Mouse (Mus musculus) limb, embryonic 13.5 days (tissue): ENCODE data around the gene Esyt1. TPM values are rescaled to one million over a fixed set of nuclear protein-coding genes. Genes with fewer than 3 reads are reported as not detected.
"Not testable (repeated sequence)": the region's sequence is repeated elsewhere in the genome, so short reads cannot be mapped to it uniquely, and the experiment has no call there.

ENCODE experiments used
- ATAC-seq: fragments of 200-750 bp; cut with Nextera tagmentation; 2 replicates; pipeline ENCODE4 v1.8.0; 2017; ENCODE audit warnings: low read depth, moderate number of reproducible peaks, moderate TSS enrichment; ENCODE audit not compliant: low FRiP score
- H3K27ac ChIP-seq: fragments of 300-500 bp; sonication (generic); 2 replicates; pipeline ENCODE4 v1.5.1; 2015; ENCODE audit warnings: inconsistent platforms, mild to moderate bottlenecking, moderate library complexity
- H3K27me3 ChIP-seq: fragments of 300-500 bp; sonication (generic); 2 replicates; pipeline ENCODE4 v1.6.1; 2015; ENCODE audit warnings: mild to moderate bottlenecking, inconsistent platforms
- H3K36me3 ChIP-seq: fragments of 300-500 bp; sonication (generic); 2 replicates; pipeline ENCODE4 v1.6.1; 2015; ENCODE audit warnings: inconsistent platforms, mild to moderate bottlenecking, moderate library complexity
- H3K4me1 ChIP-seq: fragments of 300-500 bp; sonication (generic); 2 replicates; pipeline ENCODE4 v1.6.1; 2015; ENCODE audit warnings: inconsistent platforms
- H3K4me2 ChIP-seq: fragments of 300-500 bp; sonication (generic); replicated peaks from 2 replicates; pipeline ENCODE4 v1.6.1; 2015; ENCODE audit warnings: inconsistent platforms, mild to moderate bottlenecking, moderate library complexity
- H3K4me3 ChIP-seq: fragments of 300-500 bp; sonication (generic); 2 replicates; pipeline ENCODE4 v1.5.1; 2015; ENCODE audit warnings: moderate library complexity, mild to moderate bottlenecking, inconsistent platforms
- H3K9ac ChIP-seq: fragments of 300-500 bp; sonication (generic); 2 replicates; pipeline ENCODE4 v1.6.1; 2015; ENCODE audit warnings: mild to moderate bottlenecking, inconsistent platforms
- H3K9me3 ChIP-seq: fragments of 300-500 bp; sonication (generic); 2 replicates; pipeline ENCODE4 v1.6.1; 2016; ENCODE audit warnings: inconsistent platforms
- WGBS: fragments of 180-500 bp; shearing (Covaris S2); methylation state at CpG from one replicate; pipeline ENCODE4 v1.1.7; 2015; 5-methylcytosine and 5-hydroxymethylcytosine counted together
- polyA plus RNA-seq: library from polyadenylated mRNA; unstranded; fragments of >200 nt; fragmentation: Nextera tagmentation; extraction: Ambion mirVana; gene quantifications from 2 replicates; pipeline ENCODE4 v1.2.1, GENCODE M21; 2015

Gene Esyt1
- polyA plus RNA-seq = 24.0 and 28.0 TPM in 2 replicates

- peak within 1 kb of the TSS; percentile 82 for H3K27ac ChIP-seq
These were observed at the start of gene Esyt1 for GRCm38 (mm10) chr10:128525671-128526308. Gene Esyt1 (minus strand): TSS chr10:128525871.

GRCm38 (mm10) chr10:128575063-128575462 lies 49.4 kb upstream of the Esyt1 start:
- H3K9ac ChIP-seq = no peak overlapping the region

More at GRCm38 (mm10) chr10:128525671-128526308, at the start of gene Esyt1:
- H3K4me2 ChIP-seq = peak within 1 kb of the TSS; percentile 99
- H3K4me1 ChIP-seq = peaks cover 17% of the 10 kb centered on the region
- peaks cover 32% of the 10 kb centered on the region for H3K27me3 ChIP-seq
- H3K9ac ChIP-seq = peak within 1 kb of the TSS; percentile 81
- peak within 1 kb of the TSS; percentile 82 for H3K4me3 ChIP-seq
- H3K36me3 ChIP-seq = peaks cover 14% of the 10 kb centered on the region
- WGBS = under 1% methylated on average over 37 of the region's 37 CpGs
- H3K9me3 ChIP-seq = no peaks in the 10 kb centered on the region
- peak; percentile 99 for ATAC-seq

DNA sequence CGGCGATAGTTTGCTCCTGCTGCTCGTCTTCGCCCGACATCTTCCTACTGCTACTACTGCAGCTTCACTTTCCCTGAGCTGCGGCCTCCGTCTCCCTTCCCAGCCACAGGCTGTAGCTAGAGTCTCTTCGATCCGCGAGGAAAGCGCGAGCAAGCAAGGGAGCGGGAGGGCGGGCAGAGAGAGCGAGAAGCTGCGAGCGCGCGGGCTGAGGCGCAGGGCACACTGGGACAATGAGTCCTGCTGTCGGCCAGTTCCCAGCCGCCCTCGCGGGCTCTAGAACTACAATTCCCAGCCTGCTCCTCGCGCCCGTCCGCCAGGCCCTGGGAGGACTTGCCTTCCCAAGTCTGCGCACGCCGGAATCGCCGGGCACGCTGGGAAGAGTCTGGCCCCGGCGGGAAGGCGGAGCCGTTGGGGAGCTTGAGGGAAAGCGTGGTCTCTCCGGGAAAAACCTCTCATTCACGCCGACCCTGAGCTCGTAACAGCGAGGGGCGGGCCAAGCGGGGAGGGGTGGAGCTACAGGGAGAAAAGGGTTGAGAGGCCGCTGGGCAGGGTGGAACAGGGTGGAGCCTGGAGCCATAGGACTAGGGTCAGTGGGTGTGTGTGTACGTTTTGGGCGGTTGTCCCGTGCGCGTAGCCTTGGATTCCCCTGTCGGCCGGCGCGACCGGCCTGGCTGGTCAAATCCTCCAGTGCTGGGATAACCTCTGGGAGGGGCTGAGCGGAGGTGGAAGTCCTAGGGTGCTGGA lies 40.3 kb upstream of the Esyt1 start, which contains the start of gene Pa2g4:
TSS of gene Pa2g4 (minus strand) at position 200 of the 744 bp plus-strand sequence.
- H3K27ac ChIP-seq = peak within 1 kb of the TSS; percentile 93
- H3K9ac ChIP-seq = peak within 1 kb of the TSS; percentile 97
- H3K36me3 ChIP-seq = peaks cover 31% of the 10 kb centered on the region
- under 1% methylated on average over 58 of the region's 58 CpGs for WGBS
- H3K4me3 ChIP-seq = peak within 1 kb of the TSS; percentile 94
- peaks cover 15% of the 10 kb centered on the region for H3K4me1 ChIP-seq
- H3K9me3 ChIP-seq = no peaks in the 10 kb centered on the region
- peak; percentile 99 for ATAC-seq
- no peaks in the 10 kb centered on the region for H3K27me3 ChIP-seq
- peak within 1 kb of the TSS; percentile 96 for H3K4me2 ChIP-seq

More at GRCm38 (mm10) chr10:128575063-128575462, 49.4 kb upstream of the Esyt1 start:
- H3K4me1 ChIP-seq = no peaks in the 10 kb centered on the region
- no peaks in the 10 kb centered on the region for H3K27me3 ChIP-seq
- H3K4me2 ChIP-seq = no peak overlapping the region
- no peak overlapping the region for H3K4me3 ChIP-seq
- no peak overlapping the region for H3K27ac ChIP-seq
- WGBS = 90% methylated on average over 2 of the region's 2 CpGs
- peaks cover 14% of the 10 kb centered on the region for H3K36me3 ChIP-seq
- ATAC-seq = no peak
- H3K9me3 ChIP-seq = peaks cover 3% of the 10 kb centered on the region; the same call in 1 of the 2 replicates

GRCm38 (mm10) chr10:128565206-128565787 lies 39.6 kb upstream of the Esyt1 start:
- under 1% methylated on average over 46 of the region's 46 CpGs for WGBS
- peaks cover 38% of the 10 kb centered on the region for H3K36me3 ChIP-seq
- H3K27me3 ChIP-seq = no peaks in the 10 kb centered on the region
- no peaks in the 10 kb centered on the region for H3K9me3 ChIP-seq
- H3K4me1 ChIP-seq = peaks cover 15% of the 10 kb centered on the region
- peak overlapping the region; percentile 96 for H3K4me2 ChIP-seq
- H3K27ac ChIP-seq = peak overlapping the region; percentile 92
- H3K4me3 ChIP-seq = peak overlapping the region; percentile 94
- H3K9ac ChIP-seq = peak overlapping the region; percentile 97
- peak; percentile 34 for ATAC-seq

DNA sequence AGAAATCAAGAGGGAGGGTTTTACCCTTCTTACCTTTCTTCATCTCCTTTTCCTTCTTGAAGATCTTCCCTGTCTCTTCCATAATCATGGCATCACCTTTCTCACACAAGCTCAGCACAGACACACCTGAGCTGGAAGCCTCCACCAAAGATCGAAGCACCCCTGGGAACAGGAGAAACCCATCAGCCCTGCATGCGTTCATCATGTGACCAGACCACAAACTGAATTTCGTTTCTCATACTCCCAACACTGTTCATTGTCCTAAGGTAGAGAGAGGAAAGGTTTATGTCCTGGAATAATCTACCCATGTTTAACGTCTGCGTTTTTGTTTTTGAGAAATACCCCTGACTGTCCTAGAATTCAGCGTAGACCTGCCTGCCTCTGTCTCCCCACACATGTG lies 37.9 kb upstream of the Esyt1 start:
- Histone ChIP-seq H3K27ac (no peak overlapping the region), H3K4me2 (peak overlapping the region; percentile 96), H3K4me3 (peak overlapping the region; percentile 94)

GRCm38 (mm10) chr10:128556963-128557362 lies 31.3 kb upstream of the Esyt1 start:
- H3K4me3 ChIP-seq = no peak overlapping the region
- H3K27ac ChIP-seq = no peak overlapping the region
- ATAC-seq = no peak
- H3K27me3 ChIP-seq = no peaks in the 10 kb centered on the region
- WGBS = 61% methylated on average over 6 of the region's 6 CpGs
- H3K4me2 ChIP-seq = no peak overlapping the region
- peaks cover 51% of the 10 kb centered on the region for H3K36me3 ChIP-seq
- no peaks in the 10 kb centered on the region for H3K9me3 ChIP-seq
- no peaks in the 10 kb centered on the region for H3K4me1 ChIP-seq
- no peak overlapping the region for H3K9ac ChIP-seq

More for the DNA sequence above, 37.9 kb upstream of the Esyt1 start:
- peaks cover 55% of the 10 kb centered on the region for H3K36me3 ChIP-seq
- no peaks in the 10 kb centered on the region for H3K9me3 ChIP-seq
- 92% methylated on average over 6 of the region's 6 CpGs for WGBS
- no peaks in the 10 kb centered on the region for H3K27me3 ChIP-seq
- peak overlapping the region; percentile 53 for H3K9ac ChIP-seq
- peaks cover 15% of the 10 kb centered on the region for H3K4me1 ChIP-seq
- no peak for ATAC-seq

DNA sequence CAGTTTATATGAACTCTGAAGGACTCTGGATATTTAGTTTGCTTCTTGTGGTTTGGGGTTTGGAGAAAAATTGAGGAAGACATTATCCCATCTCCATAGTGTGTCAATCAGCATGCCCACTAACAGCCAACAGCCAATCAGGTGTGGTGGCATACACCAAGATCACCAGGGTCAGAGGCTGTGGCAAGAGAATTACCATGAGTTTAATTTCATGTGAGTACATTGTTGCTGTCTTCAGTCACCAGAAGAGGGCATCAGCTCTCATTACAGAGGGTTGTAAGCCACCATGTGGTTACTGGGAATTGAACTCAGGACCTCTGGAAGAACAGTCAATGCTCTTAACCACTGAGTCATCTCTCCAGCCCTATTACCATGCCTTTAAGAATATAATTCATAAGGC lies 30.6 kb upstream of the Esyt1 start:
- H3K4me2 ChIP-seq = no peak overlapping the region
- no peaks in the 10 kb centered on the region for H3K4me1 ChIP-seq
- no peak for ATAC-seq
- H3K9me3 ChIP-seq = no peaks in the 10 kb centered on the region
- no peak overlapping the region for H3K27ac ChIP-seq
- H3K27me3 ChIP-seq = no peaks in the 10 kb centered on the region
- H3K36me3 ChIP-seq = peaks cover 44% of the 10 kb centered on the region
- no peak overlapping the region for H3K4me3 ChIP-seq
- H3K9ac ChIP-seq = no peak overlapping the region

DNA sequence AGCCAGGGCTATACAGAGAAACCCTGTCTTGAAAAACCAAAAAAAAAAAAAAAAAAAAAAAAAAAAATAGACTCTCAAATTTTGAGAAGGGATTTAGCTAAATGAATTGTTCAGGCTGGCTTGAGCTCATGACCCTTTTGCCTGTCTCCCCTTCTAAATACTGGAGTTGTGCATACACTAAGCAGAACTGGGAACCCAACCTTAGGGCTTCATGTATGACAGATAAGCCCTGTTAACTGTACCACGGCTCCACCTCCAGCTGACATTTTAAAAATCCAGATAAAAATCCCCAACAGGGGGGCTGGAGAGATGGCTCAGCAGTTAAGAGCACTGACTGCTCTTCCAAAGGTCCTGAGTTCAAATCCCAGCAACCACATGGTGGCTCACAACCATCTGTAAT lies 29.9 kb upstream of the Esyt1 start:
- not testable (repeated sequence) for ATAC-seq
- WGBS = 89% methylated on average over 1 of the region's 1 CpGs

GRCm38 (mm10) chr10:128550144-128550823 lies 24.6 kb upstream of the Esyt1 start:
- not testable (repeated sequence) for H3K27ac ChIP-seq, H3K36me3 ChIP-seq, H3K4me2 ChIP-seq, H3K9me3 ChIP-seq, ATAC-seq, H3K27me3 ChIP-seq, H3K4me3 ChIP-seq, H3K9ac ChIP-seq
- H3K4me1 ChIP-seq = peaks cover 16% of the 10 kb centered on the region
- 90% methylated on average over 11 of the region's 11 CpGs for WGBS

More for the DNA sequence above, 29.9 kb upstream of the Esyt1 start:
- H3K9me3 ChIP-seq, H3K9ac ChIP-seq, H3K27me3 ChIP-seq, H3K27ac ChIP-seq, H3K4me1 ChIP-seq, H3K4me3 ChIP-seq, H3K4me2 ChIP-seq: not testable (repeated sequence)
- peaks cover 37% of the 10 kb centered on the region for H3K36me3 ChIP-seq

DNA sequence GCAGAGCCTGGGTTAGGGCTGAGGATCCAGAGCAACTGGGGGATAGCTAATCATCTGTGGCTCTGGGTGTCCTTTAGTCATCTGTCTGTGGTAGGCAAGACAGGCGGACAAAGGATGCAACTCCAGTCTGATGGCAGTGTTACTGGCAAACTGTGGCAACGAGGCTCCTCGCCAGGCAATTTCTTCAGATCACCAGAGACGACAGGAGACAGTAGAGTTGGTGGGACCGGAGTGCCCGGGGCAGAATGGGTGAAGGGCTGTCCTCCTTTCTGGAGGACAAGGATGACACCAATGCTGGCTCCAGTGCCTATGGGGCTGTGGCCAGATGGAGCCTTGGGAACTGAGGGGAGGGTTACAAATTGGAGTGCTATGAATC lies 24.0 kb upstream of the Esyt1 start:
- H3K27me3 ChIP-seq, ATAC-seq, H3K27ac ChIP-seq, H3K4me3 ChIP-seq, H3K9me3 ChIP-seq, H3K9ac ChIP-seq: not testable (repeated sequence)
- WGBS = 66% methylated on average over 6 of the region's 6 CpGs
- Histone ChIP-seq H3K4me2 (peak overlapping the region; percentile 87; the same call in 1 of the 2 replicates), H3K36me3 (peaks cover 10% of the 10 kb centered on the region), H3K4me1 (peaks cover 16% of the 10 kb centered on the region)

- peak within 1 kb of the TSS; percentile 96 for H3K9ac ChIP-seq
- peak; percentile 90 for ATAC-seq
- no peaks in the 10 kb centered on the region for H3K27me3 ChIP-seq
- peak within 1 kb of the TSS; percentile 87 for H3K4me2 ChIP-seq
- peak within 1 kb of the TSS; percentile 81 for H3K4me3 ChIP-seq
- peaks cover 16% of the 10 kb centered on the region for H3K36me3 ChIP-seq
- peak within 1 kb of the TSS; percentile 99 for H3K27ac ChIP-seq
- H3K4me1 ChIP-seq = peaks cover 16% of the 10 kb centered on the region
- no peaks in the 10 kb centered on the region for H3K9me3 ChIP-seq
- WGBS = 0% methylated on average over 31 of the region's 31 CpGs
These were observed 23.4 kb upstream of the Esyt1 start, which contains the start of gene Rpl41 for GRCm38 (mm10) chr10:128548947-128549681. Gene Rpl41 (minus strand): TSS chr10:128549305.
